Mouse (Mus musculus): Measurements from ENCODE around the gene Cldn3. TPM values are rescaled to one million over a fixed set of nuclear protein-coding genes. Genes with fewer than 3 reads are reported as not detected.
"Not testable (repeated sequence)": the region's sequence is repeated elsewhere in the genome, so short reads cannot be mapped to it uniquely, and the experiment has no call there.

The Cldn3 gene
- polyA plus RNA-seq (2016; fragmentation: Nextera tagmentation; extraction: Ambion mirVana): 2.5 and 3.2 TPM in 2 replicates

DNA sequence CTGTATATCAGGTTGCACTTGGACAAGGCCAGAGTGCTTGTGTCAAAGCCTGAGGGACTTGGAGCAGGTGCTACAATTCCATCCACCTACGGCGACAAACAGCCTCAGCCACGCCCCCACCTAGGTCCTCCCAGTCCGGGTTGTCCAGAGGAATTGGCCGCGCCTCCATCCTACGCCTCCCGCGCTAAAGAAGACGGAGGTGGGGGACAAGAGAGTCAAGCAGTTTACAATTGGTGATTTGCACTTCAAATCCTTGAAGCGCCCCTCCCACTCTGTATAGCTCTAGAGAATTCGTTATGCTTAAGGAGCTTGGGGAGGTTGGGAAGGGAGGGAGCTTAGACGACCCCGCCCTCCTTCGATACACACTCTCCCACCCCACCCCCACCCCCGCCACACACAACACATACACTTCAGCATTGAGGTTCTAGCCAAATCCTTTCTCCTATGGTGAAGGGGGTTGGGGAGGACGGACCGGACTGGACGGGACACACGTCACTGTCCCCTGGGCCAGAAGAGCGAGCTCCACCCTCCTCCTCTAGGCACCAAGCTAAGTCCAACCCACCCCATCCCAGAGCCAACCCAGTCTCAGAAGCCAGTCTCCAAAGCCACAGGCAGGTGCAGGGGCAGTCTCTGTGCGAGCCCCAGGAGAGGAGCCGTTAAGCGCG, at the start of gene Cldn3:
TSS of gene Cldn3 (plus strand) at position 582 of the 665 bp plus-strand sequence.
- Histone ChIP-seq H3K4me1 (replicated peaks) (peaks cover 33% of the 10 kb centered on the region), H3K4me3 (peak within 1 kb of the TSS; percentile 39), H3K36me3 (no peaks in the 10 kb centered on the region), H3K9me3 (replicated peaks) (no peaks in the 10 kb centered on the region), H3K9ac (peak within 1 kb of the TSS; percentile 46; the same call in 1 of the 2 replicates), H3K4me2 (peak within 1 kb of the TSS; percentile 66), H3K27ac (ENCODE audit: poor library complexity, severe bottlenecking) (no peak within 1 kb of the TSS), H3K27me3 (replicated peaks) (peaks cover 70% of the 10 kb centered on the region)
- WGBS: 2% methylated on average over 25 of the region's 25 CpGs
- ATAC-seq (ENCODE audit: insufficient number of reproducible peaks, low FRiP score): peak; percentile 54; the same call in 1 of the 2 replicates

DNA sequence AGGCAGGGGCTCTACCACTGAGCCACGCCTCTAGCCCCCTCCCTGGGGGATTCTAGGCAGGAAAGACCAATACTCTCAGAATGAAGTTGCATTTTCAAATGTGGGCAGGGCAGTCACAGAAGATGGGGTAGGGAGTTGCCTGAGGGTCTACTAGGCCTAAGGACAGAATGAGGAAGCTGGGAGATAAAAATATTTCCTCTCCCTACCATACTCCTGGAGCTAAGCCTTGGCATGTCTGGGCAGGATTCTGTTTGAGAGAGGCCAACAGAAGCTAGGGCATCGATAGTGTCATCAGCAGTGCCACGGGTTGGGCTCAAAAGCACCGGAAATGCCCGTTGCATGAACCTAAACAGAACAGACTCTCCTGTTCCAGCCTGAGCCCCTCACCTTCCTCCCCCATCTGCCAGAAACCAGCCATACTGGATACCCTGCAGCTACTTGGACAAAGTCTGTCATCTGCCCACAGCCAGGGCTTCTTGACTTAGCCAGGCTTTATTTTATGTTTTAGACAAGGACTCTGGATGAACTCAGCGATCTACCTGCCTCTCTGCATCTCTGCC, 49.3 kb upstream of the Cldn3 start:
- H3K9me3 ChIP-seq (replicated peaks): no peaks in the 10 kb centered on the region
- no peak overlapping the region for H3K4me3 ChIP-seq
- no peak for ATAC-seq (ENCODE audit: insufficient number of reproducible peaks, low FRiP score)
- H3K4me2 ChIP-seq: no peak overlapping the region
- H3K4me1 ChIP-seq (replicated peaks): peaks cover 7% of the 10 kb centered on the region; the same call in 1 of the 2 replicates
- no peak overlapping the region for H3K9ac ChIP-seq
- H3K27ac ChIP-seq (ENCODE audit: poor library complexity, severe bottlenecking): no peak overlapping the region
- H3K36me3 ChIP-seq: peaks cover 10% of the 10 kb centered on the region; the same call in 1 of the 2 replicates
- WGBS: 74% methylated on average over 6 of the region's 6 CpGs
- H3K27me3 ChIP-seq (replicated peaks): no peaks in the 10 kb centered on the region

DNA sequence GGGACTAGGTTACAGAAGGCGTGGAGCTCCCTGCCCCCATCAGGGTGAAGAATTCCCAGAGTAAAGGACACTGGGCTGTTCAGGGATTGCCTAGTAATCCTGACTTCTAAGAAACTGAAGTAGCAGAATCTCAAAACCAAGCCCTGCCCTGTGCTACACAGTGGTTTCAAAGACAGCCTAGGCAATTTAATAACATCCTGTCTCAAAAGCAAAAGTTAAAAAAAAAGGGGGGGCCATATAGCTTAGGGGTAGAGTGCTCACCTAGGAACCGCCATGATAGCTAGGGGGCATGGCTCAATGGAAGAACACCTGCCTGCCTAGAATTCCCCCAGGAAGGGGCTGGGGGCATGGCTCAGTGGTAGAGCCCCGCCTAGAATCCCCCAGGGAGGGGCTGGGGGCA, 46.9 kb upstream of the Cldn3 start:
- Histone ChIP-seq H3K4me2 (no peak overlapping the region), H3K4me1 (replicated peaks) (no peaks in the 10 kb centered on the region), H3K9ac (no peak overlapping the region), H3K9me3 (replicated peaks) (no peaks in the 10 kb centered on the region), H3K27me3 (replicated peaks) (no peaks in the 10 kb centered on the region), H3K4me3 (no peak overlapping the region), H3K27ac (ENCODE audit: poor library complexity, severe bottlenecking) (no peak overlapping the region), H3K36me3 (peaks cover 10% of the 10 kb centered on the region; the same call in 1 of the 2 replicates)
- ATAC-seq (ENCODE audit: insufficient number of reproducible peaks, low FRiP score): no peak
- 77% methylated on average over 3 of the region's 3 CpGs for WGBS

DNA sequence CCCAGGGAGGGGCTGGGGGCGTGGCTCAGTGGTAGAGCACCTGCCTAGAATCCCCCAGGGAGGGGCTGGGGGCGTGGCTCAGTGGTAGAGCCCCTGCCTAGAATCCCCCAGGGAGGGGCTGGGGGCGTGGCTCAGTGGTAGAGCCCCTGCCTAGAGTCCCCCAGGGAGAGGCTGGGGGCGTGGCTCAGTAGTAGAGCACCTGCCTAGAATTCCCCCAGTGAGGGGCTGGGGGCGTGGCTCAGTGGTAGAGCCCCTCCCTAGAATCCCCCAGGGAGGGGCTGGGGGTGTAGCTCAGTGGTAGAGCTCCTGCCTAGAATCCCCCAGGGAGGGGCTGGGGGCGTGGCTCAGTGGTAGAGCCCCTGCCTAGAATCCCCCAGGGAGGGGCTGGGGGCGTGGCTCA, 46.5 kb upstream of the Cldn3 start:
- H3K4me3 ChIP-seq; H3K27ac ChIP-seq (ENCODE audit: poor library complexity, severe bottlenecking); H3K9ac ChIP-seq; H3K36me3 ChIP-seq; H3K27me3 ChIP-seq (replicated peaks); ATAC-seq (ENCODE audit: insufficient number of reproducible peaks, low FRiP score); H3K4me2 ChIP-seq; H3K4me1 ChIP-seq (replicated peaks); H3K9me3 ChIP-seq (replicated peaks): not testable (repeated sequence)
- WGBS: 85% methylated on average over 4 of the region's 7 CpGs

DNA sequence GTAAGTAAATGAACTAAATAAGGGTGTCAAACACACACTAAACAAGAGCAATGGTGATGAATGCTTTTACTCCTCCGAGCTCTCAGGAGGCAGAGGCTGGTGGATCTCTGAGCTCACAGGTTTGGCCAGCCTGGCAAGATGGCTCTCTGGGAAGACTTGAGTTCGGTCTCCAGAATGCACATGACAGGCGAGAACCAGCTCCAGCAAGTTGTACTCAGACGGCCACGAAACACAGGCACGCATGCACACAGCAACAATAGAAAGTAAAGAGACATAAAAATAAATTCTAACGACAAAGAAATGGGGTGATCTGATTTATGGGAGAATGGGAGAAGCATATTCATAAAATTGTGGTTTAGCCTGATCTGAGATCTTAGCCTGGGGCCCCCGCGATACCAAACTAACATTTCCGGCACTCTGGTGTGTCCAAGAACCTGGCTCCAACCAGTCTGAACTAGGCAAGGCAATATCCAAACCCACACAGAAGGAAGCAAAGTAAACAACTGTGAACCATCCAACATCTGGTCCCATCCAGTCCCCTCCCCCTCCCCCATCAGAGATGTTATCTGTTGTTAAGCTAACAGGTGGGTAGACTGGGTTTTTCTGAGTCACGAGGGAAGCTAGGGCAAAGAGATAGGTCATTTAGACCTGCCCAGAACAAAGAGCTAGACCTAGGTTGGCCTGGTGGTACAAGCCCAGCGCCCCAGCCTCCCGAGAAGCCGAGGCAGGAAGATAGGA, 44.4 kb upstream of the Cldn3 start:
- peaks cover 19% of the 10 kb centered on the region for H3K27me3 ChIP-seq (replicated peaks)
- no peak overlapping the region for H3K27ac ChIP-seq (ENCODE audit: poor library complexity, severe bottlenecking)
- H3K9ac ChIP-seq: no peak overlapping the region
- no peak overlapping the region for H3K4me3 ChIP-seq
- ATAC-seq (ENCODE audit: insufficient number of reproducible peaks, low FRiP score): no peak
- WGBS: 78% methylated on average over 14 of the region's 14 CpGs
- H3K4me2 ChIP-seq: no peak overlapping the region
- no peaks in the 10 kb centered on the region for H3K36me3 ChIP-seq
- H3K4me1 ChIP-seq (replicated peaks): peaks cover 10% of the 10 kb centered on the region
- H3K9me3 ChIP-seq (replicated peaks): no peaks in the 10 kb centered on the region

DNA sequence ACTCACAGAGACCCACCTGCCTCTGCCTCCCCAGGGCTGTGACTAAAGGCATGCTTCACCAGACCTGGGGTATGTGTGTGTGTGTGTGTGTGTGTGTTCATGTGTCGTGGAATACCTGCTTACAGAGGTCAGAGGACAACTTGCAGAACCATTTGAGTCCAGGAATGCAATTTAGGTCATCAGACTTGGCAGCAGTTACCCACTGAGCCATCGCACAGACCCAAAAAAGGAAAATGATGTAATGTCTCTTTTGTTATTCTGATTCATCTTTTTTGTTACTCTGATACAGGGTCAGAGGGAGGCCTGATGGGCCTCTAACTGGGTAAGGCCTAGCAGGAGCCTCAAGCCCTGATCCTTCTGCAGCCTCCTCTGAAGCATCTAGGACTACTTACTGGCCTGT, 43.3 kb upstream of the Cldn3 start:
- WGBS: 79% methylated on average over 2 of the region's 2 CpGs
- H3K27me3 ChIP-seq (replicated peaks): peaks cover 29% of the 10 kb centered on the region
- ATAC-seq (ENCODE audit: insufficient number of reproducible peaks, low FRiP score): no peak

DNA sequence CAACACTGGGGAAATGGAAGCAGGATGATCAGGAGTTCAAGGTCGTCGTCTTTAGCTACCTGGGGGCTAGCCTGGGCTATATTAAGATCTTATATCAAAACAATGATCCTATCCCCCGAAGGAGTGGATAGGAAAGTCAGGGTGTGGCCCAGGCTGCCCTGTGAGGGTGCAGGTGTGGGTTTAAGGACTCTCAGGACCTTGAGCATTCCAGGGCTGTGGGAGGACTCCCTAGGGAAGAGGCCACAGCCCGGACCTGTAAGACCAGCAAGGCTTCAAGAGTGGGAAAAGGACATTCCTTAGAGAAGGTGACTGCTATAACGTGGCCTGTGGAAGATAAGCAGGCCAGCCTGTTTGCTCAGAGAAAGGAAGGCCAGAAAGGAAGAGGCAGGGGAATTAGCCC, 41.8 kb upstream of the Cldn3 start:
- H3K36me3 ChIP-seq: no peaks in the 10 kb centered on the region
- no peaks in the 10 kb centered on the region for H3K9me3 ChIP-seq (replicated peaks)
- peaks cover 26% of the 10 kb centered on the region for H3K4me1 ChIP-seq (replicated peaks)
- no peak overlapping the region for H3K9ac ChIP-seq
- H3K4me3 ChIP-seq: no peak overlapping the region
- ATAC-seq (ENCODE audit: insufficient number of reproducible peaks, low FRiP score): no peak
- H3K27ac ChIP-seq (ENCODE audit: poor library complexity, severe bottlenecking): no peak overlapping the region
- peaks cover 29% of the 10 kb centered on the region for H3K27me3 ChIP-seq (replicated peaks)
- 47% methylated on average over 5 of the region's 5 CpGs for WGBS
- no peak overlapping the region for H3K4me2 ChIP-seq

More for the DNA sequence above, 43.3 kb upstream of the Cldn3 start:
- H3K4me2 ChIP-seq: no peak overlapping the region
- no peaks in the 10 kb centered on the region for H3K36me3 ChIP-seq
- peaks cover 21% of the 10 kb centered on the region for H3K4me1 ChIP-seq (replicated peaks)
- H3K9me3 ChIP-seq (replicated peaks): no peaks in the 10 kb centered on the region
- H3K27ac ChIP-seq (ENCODE audit: poor library complexity, severe bottlenecking): no peak overlapping the region
- no peak overlapping the region for H3K4me3 ChIP-seq
- H3K9ac ChIP-seq: no peak overlapping the region

DNA sequence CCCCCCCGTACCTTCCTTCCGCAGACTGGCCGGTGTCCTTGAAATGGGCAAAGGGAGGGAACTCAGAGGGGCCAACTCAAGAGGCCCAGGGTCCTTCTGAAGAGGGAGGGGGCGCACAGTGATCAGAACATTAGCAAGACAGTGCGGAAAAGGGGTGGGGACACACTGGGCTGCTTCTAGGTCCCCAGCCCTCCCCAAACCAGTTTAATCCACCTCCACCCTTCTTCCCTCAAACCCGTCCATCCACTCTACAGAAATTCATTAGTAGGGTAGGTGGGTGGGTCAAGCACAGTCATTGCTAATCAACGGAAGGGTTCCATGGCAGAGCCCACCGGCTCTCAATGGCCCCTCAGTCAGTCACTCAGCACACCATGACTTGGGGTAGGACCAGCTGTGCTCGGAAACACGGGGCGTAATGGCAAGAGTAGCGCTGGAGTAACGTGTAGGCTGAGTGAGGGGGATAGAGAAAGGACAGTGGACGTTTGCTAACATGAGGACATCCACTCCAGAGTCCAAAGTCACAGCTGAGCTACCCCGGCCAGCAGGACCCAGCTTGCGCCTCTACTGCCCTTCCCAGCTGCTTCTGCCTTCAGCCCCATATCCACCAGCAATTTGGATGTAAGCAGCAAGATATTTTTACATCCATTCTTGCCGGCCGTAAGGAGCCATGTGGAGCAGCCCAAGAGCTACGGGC, 40.6 kb upstream of the Cldn3 start:
- WGBS: 52% methylated on average over 18 of the region's 19 CpGs
- peaks cover 29% of the 10 kb centered on the region for H3K27me3 ChIP-seq (replicated peaks)

DNA sequence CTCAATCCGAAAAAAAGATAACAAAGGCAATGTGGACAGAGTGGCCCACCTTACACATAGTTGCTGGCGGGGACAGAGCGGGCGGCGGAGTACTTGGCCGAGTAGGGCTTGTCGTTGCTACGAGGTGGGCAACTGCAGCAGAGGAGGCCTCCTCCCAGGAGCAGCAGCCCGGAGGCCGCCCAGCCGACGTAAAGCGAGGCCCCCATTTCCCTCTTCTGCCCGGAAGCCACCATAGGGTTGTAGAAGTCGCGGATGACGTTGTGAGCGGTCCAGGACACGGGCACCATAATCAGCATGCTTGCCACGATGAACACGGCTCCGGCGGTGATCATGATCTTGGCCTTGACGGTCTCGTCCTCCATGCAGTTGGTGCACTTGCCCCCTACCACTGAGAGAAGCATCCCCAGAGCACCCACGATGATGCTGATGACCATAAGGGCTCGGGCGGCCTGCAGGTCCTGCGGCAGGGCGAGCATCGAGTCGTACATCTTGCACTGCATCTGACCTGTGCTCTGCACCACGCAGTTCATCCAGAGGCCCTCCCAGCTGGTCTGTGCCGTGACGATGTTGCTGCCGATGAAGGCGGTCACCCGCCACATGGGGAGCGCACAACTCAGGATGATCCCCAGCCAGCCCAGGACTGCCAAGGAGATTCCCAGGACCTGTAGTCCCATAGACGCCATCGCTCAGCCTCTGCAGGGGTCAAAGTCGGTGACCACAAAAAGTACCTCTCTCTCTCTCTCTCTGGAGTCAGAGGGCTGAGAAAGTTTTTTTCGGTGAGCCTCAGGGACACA, 39.8 kb upstream of the Cldn3 start:
- H3K9me3 ChIP-seq (replicated peaks): no peaks in the 10 kb centered on the region
- peak overlapping the region; percentile 8; the same call in 1 of the 2 replicates for H3K4me3 ChIP-seq
- 29% methylated on average over 43 of the region's 43 CpGs for WGBS
- H3K4me1 ChIP-seq (replicated peaks): peaks cover 34% of the 10 kb centered on the region
- ATAC-seq (ENCODE audit: insufficient number of reproducible peaks, low FRiP score): no peak
- peak overlapping the region; percentile 48 for H3K4me2 ChIP-seq
- peaks cover 29% of the 10 kb centered on the region for H3K27me3 ChIP-seq (replicated peaks)
- H3K9ac ChIP-seq: peak overlapping the region; percentile 37
- no peaks in the 10 kb centered on the region for H3K36me3 ChIP-seq
- no peak overlapping the region for H3K27ac ChIP-seq (ENCODE audit: poor library complexity, severe bottlenecking)

More for the DNA sequence above, 40.6 kb upstream of the Cldn3 start:
- no peak overlapping the region for H3K27ac ChIP-seq (ENCODE audit: poor library complexity, severe bottlenecking)
- H3K9ac ChIP-seq: peak overlapping the region; percentile 37; the same call in 1 of the 2 replicates
- no peak for ATAC-seq (ENCODE audit: insufficient number of reproducible peaks, low FRiP score)
- H3K4me1 ChIP-seq (replicated peaks): peaks cover 26% of the 10 kb centered on the region
- no peaks in the 10 kb centered on the region for H3K36me3 ChIP-seq
- H3K4me2 ChIP-seq: no peak overlapping the region
- H3K4me3 ChIP-seq: no peak overlapping the region
- no peaks in the 10 kb centered on the region for H3K9me3 ChIP-seq (replicated peaks)

DNA sequence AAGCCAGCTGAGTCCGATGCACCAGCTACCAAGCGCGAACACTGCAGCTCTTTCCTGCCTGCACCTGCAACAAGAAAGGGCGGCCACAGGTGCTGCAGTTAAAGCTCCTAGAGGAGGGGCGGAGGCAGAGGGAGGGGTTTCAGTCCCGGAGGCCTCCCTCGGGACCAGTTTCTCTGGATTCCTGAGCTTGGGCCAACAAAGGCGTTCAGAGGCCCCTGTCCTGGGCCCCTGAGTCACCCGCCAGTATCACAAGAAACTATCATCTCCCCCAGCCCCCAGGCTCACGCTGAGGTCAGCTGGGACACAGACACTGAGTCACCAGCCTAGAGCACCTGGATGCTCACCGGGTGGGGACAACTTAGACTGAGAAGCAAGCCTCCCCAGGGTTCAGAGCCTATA, 39.2 kb upstream of the Cldn3 start, which contains the start of gene Cldn4:
TSS of gene Cldn4 (minus strand) at position 78 of the 399 bp plus-strand sequence.
- peak within 1 kb of the TSS; percentile 37 for H3K9ac ChIP-seq

More for the DNA sequence above, 39.2 kb upstream of the Cldn3 start, which contains the start of gene Cldn4:
- Histone ChIP-seq H3K4me1 (replicated peaks) (peaks cover 39% of the 10 kb centered on the region), H3K4me2 (peak within 1 kb of the TSS; percentile 48), H3K27me3 (replicated peaks) (peaks cover 29% of the 10 kb centered on the region), H3K36me3 (no peaks in the 10 kb centered on the region), H3K9me3 (replicated peaks) (no peaks in the 10 kb centered on the region), H3K4me3 (peak within 1 kb of the TSS; percentile 8; the same call in 1 of the 2 replicates), H3K27ac (ENCODE audit: poor library complexity, severe bottlenecking) (no peak within 1 kb of the TSS)
- no peak for ATAC-seq (ENCODE audit: insufficient number of reproducible peaks, low FRiP score)
- 20% methylated on average over 11 of the region's 11 CpGs for WGBS

All from heart, embryonic 12.5 days (tissue).